ENCODE assay signal across 19 mouse cellular contexts in the genomic region with DNA sequence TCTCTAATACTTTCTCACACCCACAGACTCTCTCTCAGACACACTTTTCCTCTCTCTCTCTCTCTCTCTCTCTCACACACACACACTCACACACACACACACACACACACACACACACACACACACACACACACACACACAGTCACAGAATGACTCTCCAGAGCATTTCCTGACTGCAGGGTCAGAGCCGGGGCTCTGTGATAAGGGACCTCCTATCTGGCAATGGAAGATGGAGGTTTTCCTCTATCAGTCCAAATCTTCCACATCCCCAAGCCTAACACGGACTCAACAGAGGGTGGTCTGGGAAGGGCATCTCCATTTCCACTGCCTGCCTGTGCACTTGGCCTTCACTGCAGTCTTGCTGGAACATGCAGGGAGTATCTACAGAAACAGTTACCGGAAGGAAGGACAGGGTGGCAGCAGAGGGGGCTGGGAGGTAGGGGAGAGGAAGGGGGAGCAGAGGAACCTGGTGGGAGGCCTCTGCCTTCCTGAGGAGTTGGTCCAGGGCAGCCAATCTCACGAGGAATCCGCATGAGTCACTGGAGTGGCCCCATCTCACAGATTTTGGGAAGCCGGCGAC. TPM values are rescaled to one million over a fixed set of nuclear protein-coding genes. Genes with fewer than 3 reads are reported as not detected.
DNase-seq lines count a peak whose midpoint lies in the region; ATAC-seq and TF ChIP-seq lines count a peak whose summit lies in the region.
"Had no signal": no experiment of that assay in that cellular context is flagged by ENCODE, and none has a peak within 500 bp of the region (broad histone marks: within the 10 kb centered on the region; RNA-seq: fewer than 3 reads in every experiment).

No protein-coding gene starts in this region.

- H3K4me3 ChIP-seq in hindbrain, embryonic 10.5 days = no peak overlapping the region
- H3K4me3 ChIP-seq in hindbrain, embryonic 11.5 days (ENCODE audit: low read depth, low read length) = no peak overlapping the region
- no peak overlapping the region for H3K4me3 ChIP-seq in liver, embryonic 13.5 days (replicated peaks)
- H3K4me3 ChIP-seq in liver, postnatal 0 days (ENCODE audit: low read depth, low read length) = no peak overlapping the region
- H3K4me3 ChIP-seq: embryonic facial prominence, embryonic 15.5 days; limb, embryonic 12.5 days; neural tube, embryonic 12.5 days had no signal

- no peaks in the 10 kb centered on the region for H3K36me3 ChIP-seq in hindbrain, embryonic 10.5 days
- no peaks in the 10 kb centered on the region for H3K36me3 ChIP-seq in hindbrain, embryonic 11.5 days (ENCODE audit: control insufficient read depth, insufficient read depth, low read length)
- H3K36me3 ChIP-seq in liver, embryonic 13.5 days = no peaks in the 10 kb centered on the region
- no peaks in the 10 kb centered on the region for H3K36me3 ChIP-seq in liver, postnatal 0 days (replicated peaks; ENCODE audit: insufficient read depth, low read length)
- H3K36me3 ChIP-seq: embryonic facial prominence, embryonic 15.5 days; limb, embryonic 12.5 days; neural tube, embryonic 12.5 days had no signal

- H3K27me3 ChIP-seq in hindbrain, embryonic 10.5 days (ENCODE audit: insufficient read depth, poor library complexity, severe bottlenecking) = peaks cover 99% of the 10 kb centered on the region
- H3K27me3 ChIP-seq in hindbrain, embryonic 11.5 days (ENCODE audit: control insufficient read depth, insufficient read depth, low read length) = peaks cover 14% of the 10 kb centered on the region
- H3K27me3 ChIP-seq in liver, embryonic 13.5 days = 0 out of 2 replicates have a peak, but pooled peaks cover 3% of the 10 kb centered on the region
- H3K27me3 ChIP-seq in liver, postnatal 0 days (ENCODE audit: insufficient read depth, low read length) = no peaks in the 10 kb centered on the region
- H3K27me3 ChIP-seq: embryonic facial prominence, embryonic 15.5 days had no signal

- TF ChIP-seq EP300 in liver, postnatal 0 days (IDR thresholded peaks at IDR 0.05; ENCODE audit: low read depth) = no peak

- no peak for TF ChIP-seq CTCF in liver, postnatal 0 days (IDR thresholded peaks at IDR 0.05; ENCODE audit: low read depth)

- H3K4me2 ChIP-seq in hindbrain, embryonic 11.5 days (replicated peaks; ENCODE audit: low read depth, low read length) = no peak overlapping the region
- no peak overlapping the region for H3K4me2 ChIP-seq in liver, embryonic 13.5 days
- no peak overlapping the region for H3K4me2 ChIP-seq in liver, postnatal 0 days (ENCODE audit: low read depth, low read length)
- H3K4me2 ChIP-seq: embryonic facial prominence, embryonic 15.5 days; limb, embryonic 12.5 days; lung, embryonic 14.5 days had no signal

- peak; percentile 17 for DNase-seq in adrenal gland, adult 2 months
- no peak for DNase-seq in adrenal gland, postnatal 25 days
- no peak for DNase-seq in hindbrain, embryonic 10.5 days (ENCODE audit: low spot score)
- DNase-seq in hindbrain, embryonic 11.5 days (ENCODE audit: low spot score) = no peak
- DNase-seq in liver, embryonic 13.5 days = no peak
- DNase-seq in liver, postnatal 0 days = no peak
- DNase-seq in thymus, postnatal 36 days = no peak
- DNase-seq: embryo, embryonic 11 days; gastrocnemius, postnatal 10 days; kidney, postnatal 14 days; lung, embryonic 14.5 days; spleen, adult 18-20 months; thymus, adult 2 months had no signal

- no peak for ATAC-seq in hindbrain, embryonic 11.5 days (ENCODE audit: low FRiP score)
- peak; percentile 34; the same call in 1 of the 2 replicates for ATAC-seq in liver, embryonic 13.5 days (ENCODE audit: low read depth)
- no peak for ATAC-seq in liver, postnatal 0 days
- peak; percentile 25 to 44; a peak in 2 of 4 replicates for ATAC-seq in hematopoietic stem cell, adult 5-6 weeks (replicated peaks in 1 of 2; ENCODE audit: insufficient read depth in 1 of 2, low FRiP score in 2 of 2, low TSS enrichment in 1 of 2, low read depth in 1 of 2, poor library complexity in 2 of 2, severe bottlenecking in 2 of 2)
- ATAC-seq: inflammation-experienced regulatory T-cells, adult 6 months; midbrain, embryonic 16.5 days had no signal

- H3K9ac ChIP-seq in hindbrain, embryonic 11.5 days (ENCODE audit: low read depth, low read length) = no peak overlapping the region
- H3K9ac ChIP-seq in liver, embryonic 13.5 days = no peak overlapping the region
- H3K9ac ChIP-seq in liver, postnatal 0 days (replicated peaks) = no peak overlapping the region
- H3K9ac ChIP-seq: embryonic facial prominence, embryonic 15.5 days; limb, embryonic 12.5 days; lung, embryonic 14.5 days; neural tube, embryonic 12.5 days had no signal

- no peaks in the 10 kb centered on the region for H3K9me3 ChIP-seq in hindbrain, embryonic 10.5 days
- no peaks in the 10 kb centered on the region for H3K9me3 ChIP-seq in hindbrain, embryonic 11.5 days (ENCODE audit: control insufficient read depth, low read length)
- H3K9me3 ChIP-seq in liver, embryonic 13.5 days (replicated peaks) = no peaks in the 10 kb centered on the region
- no peaks in the 10 kb centered on the region for H3K9me3 ChIP-seq in liver, postnatal 0 days (ENCODE audit: low read length)
- H3K9me3 ChIP-seq: embryonic facial prominence, embryonic 15.5 days; limb, embryonic 12.5 days; neural tube, embryonic 12.5 days had no signal

- H3K4me1 ChIP-seq in hindbrain, embryonic 10.5 days (replicated peaks) = peaks cover 70% of the 10 kb centered on the region
- H3K4me1 ChIP-seq in hindbrain, embryonic 11.5 days (replicated peaks; ENCODE audit: control insufficient read depth, insufficient read depth, low read length) = peaks cover 17% of the 10 kb centered on the region
- H3K4me1 ChIP-seq in liver, embryonic 13.5 days (replicated peaks) = no peaks in the 10 kb centered on the region
- H3K4me1 ChIP-seq in liver, postnatal 0 days (ENCODE audit: insufficient read depth) = no peaks in the 10 kb centered on the region

- 60% methylated on average over 7 of the region's 7 CpGs for WGBS in hindbrain, embryonic 10.5 days
- WGBS in hindbrain, embryonic 11.5 days = 49% methylated on average over 7 of the region's 7 CpGs
- WGBS in liver, embryonic 13.5 days (ENCODE audit: insufficient replicate concordance) = 10% methylated on average over 7 of the region's 7 CpGs
- 17% methylated on average over 7 of the region's 7 CpGs for WGBS in liver, postnatal 0 days (ENCODE audit: insufficient replicate concordance)

- peak overlapping the region; percentile 17; the same call in 1 of the 2 replicates for H3K27ac ChIP-seq in hindbrain, embryonic 10.5 days
- H3K27ac ChIP-seq in hindbrain, embryonic 11.5 days (ENCODE audit: low read depth, low read length) = no peak overlapping the region
- H3K27ac ChIP-seq in liver, embryonic 13.5 days = no peak overlapping the region
- H3K27ac ChIP-seq in liver, postnatal 0 days (ENCODE audit: low read depth) = no peak overlapping the region
- H3K27ac ChIP-seq: embryonic facial prominence, embryonic 15.5 days; limb, embryonic 12.5 days had no signal

RNA-seq across cellular contexts. Expression of a gene that starts 32.9 kb away (rescaled TPM):
- 1 to 10 TPM; 1.2 to 2.5 TPM for total RNA-seq in adrenal gland, adult 2 months (2021)
- 1.7 and 1.9 TPM in 2 replicates for polyA plus RNA-seq in adrenal gland, adult 2 months (2012; rRNA removed)
- total RNA-seq in adrenal gland, postnatal 25 days (2021) = 0.52 and 0.88 TPM in 2 replicates
- polyA plus RNA-seq in hindbrain, embryonic 10.5 days (2016; fragmentation: Nextera tagmentation; extraction: Ambion mirVana) = 0.55 and 0.85 TPM in 2 replicates
- polyA plus RNA-seq in hindbrain, embryonic 11.5 days (2014; fragmentation: Nextera tagmentation; extraction: Ambion mirVana) = 0.52 and 0.61 TPM in 2 replicates
- 3.4 and 3.7 TPM in 2 replicates for polyA plus RNA-seq in liver, embryonic 13.5 days (2015; fragmentation: Nextera tagmentation; extraction: Ambion mirVana)
- polyA plus RNA-seq in liver, postnatal 0 days (2015; fragmentation: Nextera tagmentation; extraction: Ambion mirVana) = 5.2 and 6.5 TPM in 2 replicates
- 32.0 and 64.9 TPM in 2 replicates for total RNA-seq in hematopoietic stem cell, adult 5-6 weeks (2017)

RNA-seq across cellular contexts. Expression of a gene that starts 39.1 kb away (rescaled TPM):
- total RNA-seq in adrenal gland, adult 2 months (2021) = 1 to 10 TPM; 7.2 to 9.1 TPM
- polyA plus RNA-seq in adrenal gland, adult 2 months (2012; rRNA removed) = 26.5 and 27.9 TPM in 2 replicates
- 6.6 and 9.0 TPM in 2 replicates for total RNA-seq in adrenal gland, postnatal 25 days (2021)
- polyA plus RNA-seq in hindbrain, embryonic 10.5 days (2016; fragmentation: Nextera tagmentation; extraction: Ambion mirVana) = 2.0 and 4.4 TPM in 2 replicates
- 2.7 and 2.9 TPM in 2 replicates for polyA plus RNA-seq in hindbrain, embryonic 11.5 days (2014; fragmentation: Nextera tagmentation; extraction: Ambion mirVana)
- polyA plus RNA-seq in liver, embryonic 13.5 days (2015; fragmentation: Nextera tagmentation; extraction: Ambion mirVana) = 0.52 and 0.55 TPM in 2 replicates
- 0.55 and 0.56 TPM in 2 replicates for polyA plus RNA-seq in liver, postnatal 0 days (2015; fragmentation: Nextera tagmentation; extraction: Ambion mirVana)
- total RNA-seq in hematopoietic stem cell, adult 5-6 weeks (2017) = 1.3 and 2.9 TPM in 2 replicates

Comparison
In these comparisons a context has a peak if more than half of its experiments do, and no peak if none do; other contexts are left out.
1. ATAC-seq: peak in liver, embryonic 13.5 days (single experiment) and hematopoietic stem cell, adult 5-6 weeks (2 of 2); none in hindbrain, embryonic 11.5 days (single experiment) and liver, postnatal 0 days (single experiment).